Mouse (Mus musculus): ENCODE data around the gene Ngfr.

The Ngfr gene

GRCm38 (mm10) chr11:95595438-95596149 lies 8.1 kb upstream of the Ngfr start:
- 65% methylated on average over 10 of the region's 10 CpGs for WGBS

- whole genome bisulfite sequencing, result 57% methylated on average over 13 of the region's 13 CpGs
These were observed 7.2 kb upstream of the Ngfr start for GRCm38 (mm10) chr11:95594686-95595212.

GRCm38 (mm10) chr11:95593501-95593900 lies 6.0 kb upstream of the Ngfr start:
- 64% methylated on average over 5 of the region's 5 CpGs for WGBS

GRCm38 (mm10) chr11:95592691-95593090 lies 5.2 kb upstream of the Ngfr start:
- WGBS, result 90% methylated on average over 1 of the region's 1 CpGs

- WGBS, result 76% methylated on average over 5 of the region's 5 CpGs
These were observed 1.7 kb upstream of the Ngfr start for GRCm38 (mm10) chr11:95589195-95589594.

GRCm38 (mm10) chr11:95586751-95587422 lies 648 bp downstream of the Ngfr start:
- WGBS, result 1% methylated on average over 27 of the region's 27 CpGs

GRCm38 (mm10) chr11:95586184-95586583 lies 1.4 kb downstream of the Ngfr start:
- under 1% methylated on average over 25 of the region's 25 CpGs for WGBS

- 2% methylated on average over 15 of the region's 15 CpGs for WGBS
These were observed 1.9 kb downstream of the Ngfr start for GRCm38 (mm10) chr11:95585684-95586083.

- WGBS, result under 1% methylated on average over 24 of the region's 24 CpGs
These were observed 2.3 kb downstream of the Ngfr start for GRCm38 (mm10) chr11:95585281-95585680.

- WGBS, result 19% methylated on average over 9 of the region's 9 CpGs
These were observed 2.9 kb downstream of the Ngfr start for GRCm38 (mm10) chr11:95584651-95585050.

GRCm38 (mm10) chr11:95583396-95583795 lies 4.1 kb downstream of the Ngfr start:
- 61% methylated on average over 6 of the region's 6 CpGs for WGBS

- WGBS, result 67% methylated on average over 3 of the region's 3 CpGs
These were observed 5.3 kb downstream of the Ngfr start for GRCm38 (mm10) chr11:95582193-95582592.

GRCm38 (mm10) chr11:95579455-95579854 lies 8.1 kb downstream of the Ngfr start:
- 36% methylated on average over 6 of the region's 6 CpGs for WGBS

GRCm38 (mm10) chr11:95577776-95578446 lies 9.6 kb downstream of the Ngfr start:
- WGBS, result 17% methylated on average over 39 of the region's 39 CpGs

- 86% methylated on average over 8 of the region's 8 CpGs for WGBS
These were observed 11.2 kb downstream of the Ngfr start for GRCm38 (mm10) chr11:95576299-95576698.

GRCm38 (mm10) chr11:95575791-95576190 lies 11.7 kb downstream of the Ngfr start:
- WGBS, result 73% methylated on average over 13 of the region's 13 CpGs

- 67% methylated on average over 6 of the region's 6 CpGs for WGBS
These were observed 12.7 kb downstream of the Ngfr start for GRCm38 (mm10) chr11:95574786-95575334.

- 73% methylated on average over 3 of the region's 3 CpGs for WGBS
These were observed 15.3 kb downstream of the Ngfr start for GRCm38 (mm10) chr11:95572227-95572626.

- 33% methylated on average over 9 of the region's 9 CpGs for WGBS
These were observed 15.8 kb downstream of the Ngfr start for GRCm38 (mm10) chr11:95571755-95572154.

- 61% methylated on average over 25 of the region's 25 CpGs for WGBS
These were observed 16.5 kb downstream of the Ngfr start for GRCm38 (mm10) chr11:95570827-95571619.

GRCm38 (mm10) chr11:95569908-95570307 lies 17.6 kb downstream of the Ngfr start:
- WGBS, result 94% methylated on average over 6 of the region's 6 CpGs
